Mouse (Mus musculus) kidney, embryonic 16.5 days (tissue): ENCODE data around the gene Olfr131. TPM values are rescaled to one million over a fixed set of nuclear protein-coding genes. Genes with fewer than 3 reads are reported as not detected.
"Not testable (repeated sequence)": the region's sequence is repeated elsewhere in the genome, so short reads cannot be mapped to it uniquely, and the experiment has no call there.

Source experiments
- ATAC-seq: fragments of 200-750 bp; cut with Nextera tagmentation; 2 replicates; pipeline ENCODE4 v1.8.0; 2017; ENCODE audit warnings: moderate TSS enrichment; ENCODE audit not compliant: low FRiP score, low TSS enrichment
- H3K27ac ChIP-seq: fragments of 300-500 bp; sonication (generic); 2 replicates; pipeline ENCODE4 v1.5.1; 2014; ENCODE audit warnings: low read length
- H3K27me3 ChIP-seq: fragments of 300-500 bp; sonication (generic); 2 replicates; pipeline ENCODE4 v1.6.1; 2014; ENCODE audit warnings: low read length, control low read depth, mixed read lengths; ENCODE audit not compliant: insufficient read depth
- H3K36me3 ChIP-seq: fragments of 300-500 bp; sonication (generic); 2 replicates; pipeline ENCODE4 v1.6.1; 2014; ENCODE audit warnings: low read length, control low read depth, mixed read lengths; ENCODE audit not compliant: insufficient read depth
- H3K4me1 ChIP-seq: fragments of 300-500 bp; sonication (generic); 2 replicates; pipeline ENCODE4 v1.6.1; 2014; ENCODE audit warnings: low read length, control low read depth, mixed read lengths; ENCODE audit not compliant: insufficient read depth
- H3K4me2 ChIP-seq: fragments of 300-500 bp; sonication (generic); replicated peaks from 2 replicates; pipeline ENCODE4 v1.6.1; 2014; ENCODE audit warnings: low read depth, low read length
- H3K4me3 ChIP-seq: fragments of 300-500 bp; sonication (generic); 2 replicates; pipeline ENCODE4 v1.5.1; 2014; ENCODE audit warnings: mild to moderate bottlenecking, low read length
- H3K9ac ChIP-seq: fragments of 300-500 bp; sonication (generic); replicated peaks from 2 replicates; pipeline ENCODE4 v1.6.1; 2014; ENCODE audit warnings: low read length
- H3K9me3 ChIP-seq: fragments of 300-500 bp; sonication (generic); 2 replicates; pipeline ENCODE4 v1.6.1; 2016; ENCODE audit warnings: low read length, control low read depth
- WGBS: fragments of 180-500 bp; shearing (Covaris S2); extraction: QIAGEN DNeasy Blood & Tissue Kit; methylation state at CpG from one replicate; pipeline ENCODE4 v1.1.7; 2014; 5-methylcytosine and 5-hydroxymethylcytosine counted together
- polyA plus RNA-seq: library from polyadenylated mRNA; unstranded; fragments of >200 nt; fragmentation: Nextera tagmentation; extraction: Ambion mirVana; gene quantifications from 2 replicates; pipeline ENCODE4 v1.2.1, GENCODE M21; 2015

Olfr131 gene
- not detected in 2 replicates for polyA plus RNA-seq

GRCm38 (mm10) chr17:38088593-38088992 lies at the start of gene Olfr131:
Gene Olfr131, minus strand, starts transcription at chr17:38088693.
- Histone ChIP-seq H3K4me1 (no peaks in the 10 kb centered on the region), H3K4me2 (no peak within 1 kb of the TSS), H3K27me3 (no peaks in the 10 kb centered on the region), H3K9me3 (no peaks in the 10 kb centered on the region), H3K27ac (no peak within 1 kb of the TSS), H3K9ac (no peak within 1 kb of the TSS), H3K4me3 (no peak within 1 kb of the TSS), H3K36me3 (no peaks in the 10 kb centered on the region)
- no peak for ATAC-seq

GRCm38 (mm10) chr17:38134426-38134825 lies 45.9 kb upstream of the Olfr131 start, which contains the start of gene Olfr132:
Gene Olfr132, minus strand, starts transcription at chr17:38134526.
- ATAC-seq = no peak
- Histone ChIP-seq H3K27me3 (no peaks in the 10 kb centered on the region), H3K4me3 (no peak within 1 kb of the TSS), H3K36me3 (no peaks in the 10 kb centered on the region), H3K9ac (no peak within 1 kb of the TSS), H3K4me1 (no peaks in the 10 kb centered on the region), H3K9me3 (no peaks in the 10 kb centered on the region), H3K27ac (no peak within 1 kb of the TSS), H3K4me2 (no peak within 1 kb of the TSS)
- WGBS = 54% methylated on average over 1 of the region's 1 CpGs

- not testable (repeated sequence) for H3K9me3 ChIP-seq, ATAC-seq, H3K27ac ChIP-seq, H3K4me3 ChIP-seq, H3K36me3 ChIP-seq, H3K27me3 ChIP-seq, H3K4me2 ChIP-seq, H3K4me1 ChIP-seq, H3K9ac ChIP-seq
- WGBS = 77% methylated on average over 3 of the region's 3 CpGs
These were observed 36.9 kb upstream of the Olfr131 start for GRCm38 (mm10) chr17:38125371-38125770.

- H3K27me3 ChIP-seq, ATAC-seq, H3K9me3 ChIP-seq, H3K36me3 ChIP-seq, H3K4me1 ChIP-seq, H3K4me3 ChIP-seq, H3K27ac ChIP-seq, H3K4me2 ChIP-seq, H3K9ac ChIP-seq: not testable (repeated sequence)
- 78% methylated on average over 1 of the region's 1 CpGs for WGBS
These were observed 35.7 kb upstream of the Olfr131 start for GRCm38 (mm10) chr17:38124199-38124598.

GRCm38 (mm10) chr17:38082364-38082763 lies 6.1 kb downstream of the Olfr131 start:
- 84% methylated on average over 4 of the region's 4 CpGs for WGBS
- Histone ChIP-seq H3K9ac (no peak overlapping the region), H3K4me3 (no peak overlapping the region), H3K36me3 (no peaks in the 10 kb centered on the region), H3K4me1 (no peaks in the 10 kb centered on the region), H3K27ac (no peak overlapping the region), H3K27me3 (no peaks in the 10 kb centered on the region), H3K4me2 (no peak overlapping the region), H3K9me3 (0 out of 2 replicates have a peak, but pooled peaks cover 6% of the 10 kb centered on the region)
- ATAC-seq = no peak

GRCm38 (mm10) chr17:38063621-38064020 lies 24.9 kb downstream of the Olfr131 start, which contains the start of gene Olfr130:
Gene Olfr130, plus strand, starts transcription at chr17:38063921.
- Histone ChIP-seq H3K4me2 (no peak within 1 kb of the TSS), H3K4me1 (no peaks in the 10 kb centered on the region), H3K9me3 (no peaks in the 10 kb centered on the region), H3K27ac (no peak within 1 kb of the TSS), H3K27me3 (no peaks in the 10 kb centered on the region), H3K4me3 (no peak within 1 kb of the TSS), H3K9ac (no peak within 1 kb of the TSS), H3K36me3 (no peaks in the 10 kb centered on the region)
- 85% methylated on average over 1 of the region's 1 CpGs for WGBS
- no peak for ATAC-seq

- Histone ChIP-seq H3K9me3 (no peaks in the 10 kb centered on the region), H3K36me3 (no peaks in the 10 kb centered on the region), H3K27ac (no peak within 1 kb of the TSS), H3K4me3 (no peak within 1 kb of the TSS), H3K4me1 (no peaks in the 10 kb centered on the region), H3K27me3 (no peaks in the 10 kb centered on the region), H3K4me2 (no peak within 1 kb of the TSS), H3K9ac (no peak within 1 kb of the TSS)
- ATAC-seq = no peak
- WGBS = 65% methylated on average over 1 of the region's 1 CpGs
These were observed 28.5 kb downstream of the Olfr131 start, which contains the start of gene Olfr129 for GRCm38 (mm10) chr17:38059979-38060378. Gene Olfr129, minus strand, starts transcription at chr17:38060079.

Other genes with a start within 250 kb of the Olfr131 start
- gene Olfr126, start 241.2 kb downstream of the Olfr131 start, polyA plus RNA-seq = not detected in 2 replicates
- not detected in 2 replicates for gene Olfr127, start 188.3 kb downstream of the Olfr131 start, polyA plus RNA-seq
- gene Olfr128, start 168.1 kb downstream of the Olfr131 start, polyA plus RNA-seq = not detected in 2 replicates
- gene Olfr761, start 135.6 kb downstream of the Olfr131 start, polyA plus RNA-seq = not detected in 2 replicates
- gene Olfr129, start 28.6 kb downstream of the Olfr131 start, polyA plus RNA-seq = not detected in 2 replicates
- gene Olfr130, start 24.8 kb downstream of the Olfr131 start, polyA plus RNA-seq = not detected in 2 replicates
- gene Olfr132, start 45.8 kb upstream of the Olfr131 start, polyA plus RNA-seq = not detected in 2 replicates
- not detected in 2 replicates for gene Olfr133, start 56.6 kb upstream of the Olfr131 start, polyA plus RNA-seq
- not detected in 2 replicates for gene Olfr134, start 82.7 kb upstream of the Olfr131 start, polyA plus RNA-seq
- gene Olfr135, start 115.6 kb upstream of the Olfr131 start, polyA plus RNA-seq = not detected in 2 replicates
- not detected in 2 replicates for gene Olfr138, start 172.3 kb upstream of the Olfr131 start, polyA plus RNA-seq
- gene Olfr137, start 218.9 kb upstream of the Olfr131 start, polyA plus RNA-seq = not detected in 2 replicates
- not detected in 2 replicates for gene Olfr136, start 241.1 kb upstream of the Olfr131 start, polyA plus RNA-seq